Mouse (Mus musculus) G1E (cell line): ENCODE measurements around the gene Fam166a. TPM values are rescaled to one million over a fixed set of nuclear protein-coding genes. Genes with fewer than 3 reads are reported as not detected.

Experiments used
- ATAC-seq: 2 replicates; pipeline ENCODE4 v1.8.0; 2016; ENCODE audit warnings: mild to moderate bottlenecking; ENCODE audit not compliant: insufficient number of reproducible peaks, poor library complexity, low FRiP score, severe bottlenecking; ENCODE audit errors: extremely low read depth
- DNase-seq: peaks from one replicate; pipeline ENCODE4 v3.0.0; 2012; ENCODE audit warnings: low spot score
- H3K27me3 ChIP-seq: 2 replicates; pipeline ENCODE4 v1.6.1; 2012; ENCODE audit warnings: mild to moderate bottlenecking, low read length, inconsistent platforms; ENCODE audit not compliant: insufficient read depth
- H3K36me3 ChIP-seq: replicated peaks from 2 replicates; pipeline ENCODE3; 2012; ENCODE audit warnings: mild to moderate bottlenecking, inconsistent platforms
- H3K4me1 ChIP-seq: 2 replicates; pipeline ENCODE4 v1.6.1; 2012; ENCODE audit warnings: low read depth, low read length, inconsistent platforms, mixed read lengths; ENCODE audit not compliant: insufficient read depth
- H3K4me3 ChIP-seq: 2 replicates; pipeline ENCODE4 v1.5.1; 2012; ENCODE audit warnings: low read depth, mild to moderate bottlenecking, inconsistent platforms, low read length, moderate library complexity, mixed read lengths
- H3K9me3 ChIP-seq: replicated peaks from 2 replicates; pipeline ENCODE4 v1.6.1; 2012; ENCODE audit warnings: inconsistent platforms
- CTCF ChIP-seq: IDR thresholded peaks from 2 replicates; pipeline ENCODE4 v1.5.1; 2012; ENCODE audit warnings: low read depth, low read length, inconsistent platforms, mixed read lengths
- GATA1 ChIP-seq: IDR thresholded peaks from 2 replicates; pipeline ENCODE4 v1.6.1; 2012; ENCODE audit warnings: borderline replicate concordance, low read length, inconsistent platforms, mixed read lengths
- GATA2 ChIP-seq: IDR thresholded peaks from 2 replicates; pipeline ENCODE4 v1.6.1; 2012; ENCODE audit warnings: low read depth, low read length, inconsistent platforms, borderline replicate concordance
- POLR2AphosphoS5 ChIP-seq: IDR thresholded peaks from 2 replicates; pipeline ENCODE4 v1.6.1; 2012; ENCODE audit warnings: low read depth, low read length, inconsistent platforms; ENCODE audit not compliant: insufficient replicate concordance
- TAL1 ChIP-seq: conservative IDR thresholded peaks from 2 replicates; pipeline ENCODE4 v1.6.1; 2012; ENCODE audit warnings: low read depth, low read length, inconsistent platforms, mixed read lengths
- polyA plus RNA-seq: library from polyadenylated mRNA; stranded (reverse); fragments of >175 nt; gene quantifications from 2 replicates; pipeline ENCODE4 v1.2.3, GENCODE M21; 2012
- total RNA-seq, 2 experiments: library from RNA; stranded (forward) in 1 of 2; stranded (reverse) in 1 of 2; fragments of 200-1000 nt in 1 of 2; fragments of >200 nt in 1 of 2; fragmentation: Nextera tagmentation in 1 of 2; gene quantifications; 2 replicates each; pipeline ENCODE4 v1.2.3; 2014 to 2017

Gene Fam166a
- total RNA-seq (2014; fragmentation: Nextera tagmentation) (not detected in 2 replicates), total RNA-seq (2017) (not detected in 2 replicates), polyA plus RNA-seq (0.20 TPM in 1 of 2 replicates, not detected in the other)

DNA sequence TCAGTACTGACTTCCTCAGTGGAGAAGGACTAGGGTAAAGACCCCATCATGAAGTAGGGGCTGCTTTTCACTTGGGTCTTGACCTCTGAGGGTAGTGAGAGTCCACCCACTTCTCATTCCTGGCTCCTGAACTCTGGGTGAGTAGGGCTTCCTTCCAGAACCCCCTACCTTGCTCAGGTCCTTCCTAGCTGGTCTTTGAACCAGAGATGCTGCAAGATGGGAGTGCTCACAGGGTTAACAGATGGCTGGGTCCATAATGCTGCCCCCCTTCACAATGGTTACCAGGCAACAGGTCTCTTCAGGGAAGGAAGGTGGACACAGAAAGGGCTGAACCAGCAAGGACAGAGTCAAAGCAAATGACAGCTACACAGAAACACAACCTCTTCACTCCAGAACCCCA lies at the start of gene Fam166a:
Gene Fam166a (plus strand): TSS at position 301 of the 400 bp plus-strand sequence.
- Histone ChIP-seq H3K36me3 (peaks cover 22% of the 10 kb centered on the region), H3K4me3 (no peak within 1 kb of the TSS), H3K9me3 (no peaks in the 10 kb centered on the region), H3K4me1 (peaks cover 20% of the 10 kb centered on the region), H3K27me3 (peaks cover 19% of the 10 kb centered on the region)
- DNase-seq (no peak), ATAC-seq (no peak)
- TF ChIP-seq TAL1: no peak
- TF ChIP-seq GATA2: no peak
- TF ChIP-seq CTCF: no peak
- TF ChIP-seq GATA1: no peak
- no peak for TF ChIP-seq POLR2AphosphoS5

DNA sequence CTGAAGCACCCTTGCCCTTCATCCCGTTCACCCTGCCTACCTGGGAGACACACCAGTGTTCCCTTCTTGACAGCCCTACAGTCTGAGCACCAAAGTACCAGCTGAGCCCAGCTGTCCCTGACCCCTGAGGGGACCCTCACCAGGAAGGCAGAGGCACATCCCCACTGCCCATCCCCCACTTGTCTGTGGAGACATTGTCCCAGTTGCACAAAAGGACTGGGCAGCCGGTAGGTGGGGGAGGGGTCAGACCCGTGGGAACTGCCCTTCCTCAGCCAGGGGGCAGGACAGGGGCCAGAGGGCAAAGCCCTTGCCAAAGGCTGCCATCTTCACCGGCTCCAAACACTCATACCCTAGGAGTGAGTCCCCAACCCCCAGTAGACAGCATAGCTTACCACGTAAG lies 48.8 kb upstream of the Fam166a start:
- Histone ChIP-seq H3K4me1 (peaks cover 56% of the 10 kb centered on the region), H3K9me3 (no peaks in the 10 kb centered on the region)
- DNase-seq: no peak

DNA sequence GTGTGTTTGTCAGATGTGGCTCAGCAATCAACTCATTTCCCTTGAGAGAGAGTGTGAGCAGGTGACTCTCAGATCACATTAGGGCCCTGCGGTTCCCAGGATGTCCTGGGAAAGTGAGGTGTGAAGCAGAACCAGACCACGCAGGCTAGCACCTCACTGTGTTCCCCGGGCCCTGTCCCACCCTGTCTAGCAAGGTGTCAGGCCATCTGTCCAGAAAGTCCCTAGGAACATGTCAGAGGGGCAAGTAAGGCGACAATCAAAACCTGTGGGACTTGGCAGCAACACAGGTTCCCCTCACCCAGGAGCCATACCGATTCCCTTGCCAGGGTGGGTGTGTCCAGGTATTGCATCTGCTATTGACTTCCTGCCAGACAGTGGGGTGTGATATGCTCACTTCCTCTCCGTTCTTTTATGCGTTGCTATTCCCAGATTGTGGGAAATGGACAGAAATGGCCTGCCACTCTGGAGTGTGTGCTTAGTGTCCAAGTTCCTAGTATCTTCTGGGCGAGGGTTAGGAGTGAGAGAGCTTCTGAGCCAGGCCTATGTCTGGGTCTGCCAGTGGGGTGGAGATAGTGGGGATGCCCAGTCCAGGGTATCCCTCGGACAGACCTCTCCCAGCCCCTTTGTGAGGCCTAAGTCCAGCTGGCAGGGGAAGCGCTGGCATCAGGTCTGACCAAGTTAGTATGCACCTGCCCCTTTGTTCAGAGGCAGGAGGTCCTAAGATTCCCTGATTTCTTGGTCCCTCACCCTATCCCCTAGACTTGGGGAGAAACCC lies 48.0 kb upstream of the Fam166a start:
- H3K9me3 ChIP-seq: no peaks in the 10 kb centered on the region
- no peak for TF ChIP-seq TAL1
- no peak for TF ChIP-seq POLR2AphosphoS5
- no peak for TF ChIP-seq GATA2
- TF ChIP-seq GATA1: no peak
- TF ChIP-seq CTCF: no peak
- no peak overlapping the region for H3K4me3 ChIP-seq
- ATAC-seq (no peak), DNase-seq (no peak)
- no peaks in the 10 kb centered on the region for H3K36me3 ChIP-seq
- peaks cover 36% of the 10 kb centered on the region for H3K27me3 ChIP-seq
- H3K4me1 ChIP-seq: peaks cover 64% of the 10 kb centered on the region

More for the DNA sequence above, 48.8 kb upstream of the Fam166a start:
- H3K4me3 ChIP-seq: no peak overlapping the region
- H3K36me3 ChIP-seq: no peaks in the 10 kb centered on the region
- H3K27me3 ChIP-seq: peaks cover 40% of the 10 kb centered on the region
- no peak for TF ChIP-seq TAL1
- TF ChIP-seq POLR2AphosphoS5: no peak
- TF ChIP-seq GATA2: no peak
- TF ChIP-seq CTCF: no peak
- no peak for TF ChIP-seq GATA1
- ATAC-seq: no peak

GRCm38 (mm10) chr2:25171101-25171768 lies 47.3 kb upstream of the Fam166a start:
- Histone ChIP-seq H3K9me3 (no peaks in the 10 kb centered on the region), H3K27me3 (peaks cover 43% of the 10 kb centered on the region), H3K36me3 (no peaks in the 10 kb centered on the region), H3K4me1 (peaks cover 66% of the 10 kb centered on the region), H3K4me3 (no peak overlapping the region)
- DNase-seq (no peak), ATAC-seq (no peak)
- TF ChIP-seq POLR2AphosphoS5: no peak
- TF ChIP-seq GATA2: no peak
- TF ChIP-seq TAL1: no peak
- TF ChIP-seq GATA1: no peak

GRCm38 (mm10) chr2:25171769-25172153 lies 46.8 kb upstream of the Fam166a start:
- no peak for TF ChIP-seq POLR2AphosphoS5
- Histone ChIP-seq H3K36me3 (no peaks in the 10 kb centered on the region), H3K9me3 (no peaks in the 10 kb centered on the region), H3K27me3 (peaks cover 48% of the 10 kb centered on the region), H3K4me3 (no peak overlapping the region), H3K4me1 (peaks cover 66% of the 10 kb centered on the region)
- no peak for ATAC-seq
- DNase-seq: no peak

GRCm38 (mm10) chr2:25172629-25173028 lies 45.9 kb upstream of the Fam166a start:
- ATAC-seq: 0 out of 2 replicates have a peak, but pooled peaks have one; percentile 34
- TF ChIP-seq POLR2AphosphoS5: no peak
- TF ChIP-seq CTCF: no peak
- no peak for TF ChIP-seq GATA2
- TF ChIP-seq GATA1: no peak
- TF ChIP-seq TAL1: no peak
- Histone ChIP-seq H3K9me3 (no peaks in the 10 kb centered on the region), H3K4me1 (peaks cover 61% of the 10 kb centered on the region), H3K27me3 (peaks cover 55% of the 10 kb centered on the region), H3K4me3 (no peak overlapping the region; the same call in 1 of the 2 replicates), H3K36me3 (no peaks in the 10 kb centered on the region)
- no peak for DNase-seq
